Mouse (Mus musculus): Measurements from ENCODE around the gene Ryr2. TPM values are rescaled to one million over a fixed set of nuclear protein-coding genes. Genes with fewer than 3 reads are reported as not detected.

Gene Ryr2
- polyA plus RNA-seq, 1 experiment from 2014 or later = 1.1 TPM

DNA sequence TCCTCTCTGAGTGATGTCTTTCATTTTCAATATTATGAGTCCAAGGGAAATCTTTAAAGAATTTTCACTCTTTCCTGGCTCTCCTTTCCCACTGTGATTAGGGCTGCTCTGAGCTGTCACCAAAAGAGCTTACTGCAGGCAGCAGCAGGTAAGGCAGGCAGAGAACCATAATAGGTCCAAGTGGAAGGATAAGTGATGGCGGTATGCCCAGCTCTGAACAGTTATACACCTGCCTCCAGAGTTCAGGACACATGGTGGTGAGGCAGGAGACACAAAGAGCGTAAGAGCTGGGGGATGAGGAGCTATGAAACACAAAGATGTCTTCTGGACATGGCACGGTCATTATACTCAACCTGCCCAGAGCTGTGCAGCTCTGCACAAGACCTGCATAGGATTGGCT is 215.0 kb downstream of the Ryr2 start:
- no peaks in the 10 kb centered on the region for H3K27me3 ChIP-seq (replicated peaks)
- no peaks in the 10 kb centered on the region for H3K4me1 ChIP-seq
- WGBS = 90% methylated on average over 3 of the region's 3 CpGs
- no peak overlapping the region for H3K4me3 ChIP-seq (replicated peaks)
- no peak overlapping the region for H3K4me2 ChIP-seq
- H3K9ac ChIP-seq = no peak overlapping the region
- no peak overlapping the region for H3K27ac ChIP-seq
- no peak for ATAC-seq (ENCODE audit: insufficient read depth, low FRiP score, low read depth)
- H3K9me3 ChIP-seq = no peaks in the 10 kb centered on the region
- H3K36me3 ChIP-seq = no peaks in the 10 kb centered on the region

GRCm38 (mm10) chr13:11891115-11891514 is 215.6 kb downstream of the Ryr2 start:
- 56% methylated on average over 3 of the region's 3 CpGs for WGBS
- ATAC-seq (ENCODE audit: insufficient read depth, low FRiP score, low read depth) = no peak
- H3K4me3 ChIP-seq (replicated peaks) = no peak overlapping the region

GRCm38 (mm10) chr13:11884175-11884574 is 222.6 kb downstream of the Ryr2 start:
- H3K9me3 ChIP-seq = no peaks in the 10 kb centered on the region
- H3K4me2 ChIP-seq = no peak overlapping the region
- no peaks in the 10 kb centered on the region for H3K36me3 ChIP-seq
- no peaks in the 10 kb centered on the region for H3K27me3 ChIP-seq (replicated peaks)
- no peak for ATAC-seq (ENCODE audit: insufficient read depth, low FRiP score, low read depth)
- 85% methylated on average over 3 of the region's 3 CpGs for WGBS
- H3K4me3 ChIP-seq (replicated peaks) = no peak overlapping the region
- H3K9ac ChIP-seq = no peak overlapping the region
- no peak overlapping the region for H3K27ac ChIP-seq
- H3K4me1 ChIP-seq = no peaks in the 10 kb centered on the region

More at GRCm38 (mm10) chr13:11891115-11891514, 215.6 kb downstream of the Ryr2 start:
- Histone ChIP-seq H3K4me2 (no peak overlapping the region), H3K9ac (no peak overlapping the region), H3K36me3 (no peaks in the 10 kb centered on the region), H3K9me3 (no peaks in the 10 kb centered on the region), H3K4me1 (no peaks in the 10 kb centered on the region), H3K27me3 (replicated peaks) (no peaks in the 10 kb centered on the region), H3K27ac (no peak overlapping the region)

GRCm38 (mm10) chr13:11882359-11882758 is 224.4 kb downstream of the Ryr2 start:
- no peak for ATAC-seq (ENCODE audit: insufficient read depth, low FRiP score, low read depth)
- Histone ChIP-seq H3K4me1 (no peaks in the 10 kb centered on the region), H3K4me3 (replicated peaks) (no peak overlapping the region), H3K9ac (no peak overlapping the region), H3K27ac (no peak overlapping the region), H3K9me3 (no peaks in the 10 kb centered on the region), H3K36me3 (no peaks in the 10 kb centered on the region), H3K4me2 (no peak overlapping the region), H3K27me3 (replicated peaks) (no peaks in the 10 kb centered on the region)
- 90% methylated on average over 4 of the region's 4 CpGs for WGBS

GRCm38 (mm10) chr13:11880503-11881227 is 226.1 kb downstream of the Ryr2 start:
- Histone ChIP-seq H3K9ac (no peak overlapping the region), H3K36me3 (no peaks in the 10 kb centered on the region), H3K27me3 (replicated peaks) (no peaks in the 10 kb centered on the region), H3K4me3 (replicated peaks) (no peak overlapping the region), H3K4me2 (no peak overlapping the region), H3K9me3 (no peaks in the 10 kb centered on the region), H3K27ac (no peak overlapping the region), H3K4me1 (no peaks in the 10 kb centered on the region)
- ATAC-seq (ENCODE audit: insufficient read depth, low FRiP score, low read depth) = no peak
- WGBS = 86% methylated on average over 10 of the region's 10 CpGs

GRCm38 (mm10) chr13:11879037-11879436 is 227.7 kb downstream of the Ryr2 start:
- Histone ChIP-seq H3K27me3 (replicated peaks) (no peaks in the 10 kb centered on the region), H3K4me1 (no peaks in the 10 kb centered on the region), H3K4me2 (no peak overlapping the region), H3K4me3 (replicated peaks) (no peak overlapping the region), H3K27ac (no peak overlapping the region), H3K9me3 (no peaks in the 10 kb centered on the region), H3K9ac (no peak overlapping the region), H3K36me3 (no peaks in the 10 kb centered on the region)
- WGBS = 79% methylated on average over 3 of the region's 3 CpGs
- ATAC-seq (ENCODE audit: insufficient read depth, low FRiP score, low read depth) = no peak

DNA sequence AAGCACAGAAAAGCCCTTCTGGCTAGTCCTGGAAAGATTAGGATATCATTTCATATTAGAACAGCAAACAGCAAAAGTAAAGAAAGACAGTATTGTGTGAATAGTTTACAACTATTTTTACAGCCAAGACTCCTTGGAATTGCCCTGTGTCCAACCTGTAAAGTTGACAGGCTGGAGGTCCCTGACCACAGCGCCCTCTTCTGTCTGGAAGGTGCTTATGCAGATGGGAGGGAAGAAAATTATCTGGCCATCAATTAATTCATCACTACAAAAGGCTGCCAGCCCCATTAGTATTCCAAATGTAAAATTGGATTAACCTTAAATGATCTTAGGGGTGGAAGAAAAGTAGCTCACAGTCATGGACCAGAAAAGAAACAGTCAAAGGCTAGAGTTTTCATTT is 231.9 kb downstream of the Ryr2 start:
- Histone ChIP-seq H3K4me2 (no peak overlapping the region), H3K4me3 (replicated peaks) (no peak overlapping the region), H3K4me1 (no peaks in the 10 kb centered on the region), H3K36me3 (no peaks in the 10 kb centered on the region), H3K27ac (no peak overlapping the region), H3K9ac (no peak overlapping the region), H3K9me3 (no peaks in the 10 kb centered on the region), H3K27me3 (replicated peaks) (no peaks in the 10 kb centered on the region)
- 4% methylated on average over 1 of the region's 1 CpGs for WGBS
- ATAC-seq (ENCODE audit: insufficient read depth, low FRiP score, low read depth) = no peak

DNA sequence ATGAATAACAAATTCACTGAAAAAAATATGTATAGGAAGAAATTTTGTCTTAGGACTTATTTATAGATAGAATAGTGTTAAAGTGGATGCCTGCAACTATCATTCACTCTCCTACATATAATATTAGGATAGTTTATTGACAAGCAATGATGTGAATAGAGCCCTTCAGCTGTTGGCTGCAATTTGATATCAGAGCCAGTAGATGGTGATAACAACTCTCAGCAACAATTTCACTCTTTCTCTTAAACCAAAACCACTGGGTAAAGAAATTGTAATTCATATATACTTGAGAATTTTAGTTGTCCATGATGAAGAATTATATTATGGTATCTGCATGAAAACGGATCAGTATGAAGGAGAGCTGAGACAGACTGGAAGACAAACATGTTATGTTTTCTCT is 236.8 kb downstream of the Ryr2 start:
- H3K36me3 ChIP-seq = no peaks in the 10 kb centered on the region
- no peak overlapping the region for H3K27ac ChIP-seq
- no peak overlapping the region for H3K4me3 ChIP-seq (replicated peaks)
- WGBS = 74% methylated on average over 1 of the region's 1 CpGs
- no peaks in the 10 kb centered on the region for H3K9me3 ChIP-seq
- H3K4me2 ChIP-seq = no peak overlapping the region
- no peak overlapping the region for H3K9ac ChIP-seq
- no peaks in the 10 kb centered on the region for H3K4me1 ChIP-seq
- no peak for ATAC-seq (ENCODE audit: insufficient read depth, low FRiP score, low read depth)
- H3K27me3 ChIP-seq (replicated peaks) = no peaks in the 10 kb centered on the region

DNA sequence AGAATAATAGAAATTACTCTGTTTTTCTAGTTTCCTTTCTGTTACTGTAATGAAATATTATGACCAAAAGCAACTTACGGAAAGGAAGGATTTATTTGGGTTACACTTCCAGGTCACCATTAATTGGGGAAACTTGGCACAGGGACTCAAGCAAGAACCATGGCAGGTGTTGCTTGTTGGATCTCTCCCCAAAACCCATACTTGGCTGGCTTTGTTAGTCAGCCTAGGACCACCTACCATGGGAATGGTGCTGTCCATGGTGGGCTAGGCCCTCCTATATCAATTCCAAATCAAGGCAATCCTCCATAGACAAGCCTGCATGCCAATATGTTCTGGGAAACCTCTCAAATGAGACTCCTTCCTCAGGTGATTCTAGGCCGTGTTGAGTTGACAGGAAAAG is 237.3 kb downstream of the Ryr2 start:
- no peaks in the 10 kb centered on the region for H3K4me1 ChIP-seq
- no peak overlapping the region for H3K4me2 ChIP-seq
- H3K27me3 ChIP-seq (replicated peaks) = no peaks in the 10 kb centered on the region
- ATAC-seq (ENCODE audit: insufficient read depth, low FRiP score, low read depth) = no peak
- H3K27ac ChIP-seq = no peak overlapping the region
- H3K4me3 ChIP-seq (replicated peaks) = no peak overlapping the region
- no peak overlapping the region for H3K9ac ChIP-seq
- 67% methylated on average over 2 of the region's 2 CpGs for WGBS
- no peaks in the 10 kb centered on the region for H3K9me3 ChIP-seq
- H3K36me3 ChIP-seq = no peaks in the 10 kb centered on the region

DNA sequence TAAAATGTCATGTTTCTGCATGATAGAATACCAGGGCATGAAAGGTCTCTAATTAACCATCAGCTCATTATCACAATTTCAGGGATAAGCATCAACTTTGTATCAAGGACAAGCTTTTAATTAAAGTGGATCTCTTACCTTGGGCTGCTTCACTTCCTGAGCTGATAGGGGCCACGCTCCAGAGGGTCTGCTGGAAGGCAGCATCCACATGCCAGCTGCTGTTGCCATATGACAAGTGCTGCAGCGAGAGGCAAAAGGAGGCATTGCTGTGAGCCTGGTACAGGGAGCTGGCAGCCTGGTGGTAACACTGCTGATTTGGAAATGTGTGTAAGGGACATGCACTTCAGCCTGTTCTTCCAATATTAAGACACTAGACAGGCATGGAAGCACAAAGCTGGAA is 237.8 kb downstream of the Ryr2 start:
- H3K4me3 ChIP-seq (replicated peaks) = no peak overlapping the region
- no peak overlapping the region for H3K27ac ChIP-seq
- H3K4me2 ChIP-seq = no peak overlapping the region
- H3K9me3 ChIP-seq = no peaks in the 10 kb centered on the region
- no peaks in the 10 kb centered on the region for H3K4me1 ChIP-seq
- no peak for ATAC-seq (ENCODE audit: insufficient read depth, low FRiP score, low read depth)
- no peaks in the 10 kb centered on the region for H3K27me3 ChIP-seq (replicated peaks)
- H3K9ac ChIP-seq = no peak overlapping the region
- WGBS = 74% methylated on average over 2 of the region's 2 CpGs
- H3K36me3 ChIP-seq = no peaks in the 10 kb centered on the region

DNA sequence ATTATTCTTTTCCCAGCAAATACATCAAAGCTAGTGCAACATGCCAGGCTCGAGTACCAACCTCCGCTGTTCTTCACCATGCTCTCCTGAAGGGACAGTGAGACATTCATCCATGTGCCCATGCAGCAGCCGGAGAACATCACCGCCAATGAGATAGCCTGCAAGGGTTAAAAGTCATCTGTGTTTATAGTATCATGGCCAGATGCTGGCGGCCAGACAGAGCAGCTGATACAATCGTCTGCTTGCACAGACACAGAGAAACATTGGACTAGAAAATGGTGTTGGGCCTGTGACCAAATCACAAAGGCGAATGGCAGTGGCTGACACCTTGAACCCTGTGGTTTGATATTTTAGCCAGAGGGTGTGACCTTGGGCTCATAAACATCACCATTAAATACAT is 238.7 kb downstream of the Ryr2 start:
- no peak overlapping the region for H3K4me3 ChIP-seq (replicated peaks)
- H3K27me3 ChIP-seq (replicated peaks) = no peaks in the 10 kb centered on the region
- no peak for ATAC-seq (ENCODE audit: insufficient read depth, low FRiP score, low read depth)
- H3K4me1 ChIP-seq = no peaks in the 10 kb centered on the region
- 48% methylated on average over 7 of the region's 7 CpGs for WGBS
- no peaks in the 10 kb centered on the region for H3K9me3 ChIP-seq
- no peak overlapping the region for H3K9ac ChIP-seq
- no peak overlapping the region for H3K4me2 ChIP-seq
- no peak overlapping the region for H3K27ac ChIP-seq
- H3K36me3 ChIP-seq = no peaks in the 10 kb centered on the region

GRCm38 (mm10) chr13:11865261-11865660 is 241.5 kb downstream of the Ryr2 start:
- Histone ChIP-seq H3K4me1 (no peaks in the 10 kb centered on the region), H3K27me3 (replicated peaks) (no peaks in the 10 kb centered on the region), H3K4me3 (replicated peaks) (no peak overlapping the region), H3K9ac (no peak overlapping the region), H3K4me2 (no peak overlapping the region), H3K36me3 (no peaks in the 10 kb centered on the region), H3K9me3 (no peaks in the 10 kb centered on the region), H3K27ac (no peak overlapping the region)
- no peak for ATAC-seq (ENCODE audit: insufficient read depth, low FRiP score, low read depth)
- WGBS = 67% methylated on average over 3 of the region's 3 CpGs

DNA sequence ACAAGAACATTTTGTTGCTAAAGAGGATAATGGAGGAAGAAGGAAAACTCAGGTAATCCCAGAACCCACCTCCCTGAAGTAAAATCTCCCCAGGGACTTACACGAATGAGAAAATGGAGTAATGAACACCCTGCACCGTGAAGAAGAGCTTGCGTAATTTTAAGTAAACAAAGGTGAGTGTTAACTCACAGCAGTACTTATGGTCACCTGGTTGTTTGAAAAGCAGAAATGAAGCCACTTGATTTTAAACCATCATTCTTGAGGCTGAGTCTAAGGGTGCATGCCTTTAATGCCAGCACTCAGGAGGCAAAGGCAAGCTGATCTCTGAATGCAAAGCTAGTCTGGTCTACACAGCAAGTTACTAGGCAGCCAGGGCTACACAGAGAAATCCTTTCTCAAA is 255.1 kb downstream of the Ryr2 start:
- no peak for ATAC-seq (ENCODE audit: insufficient read depth, low FRiP score, low read depth)
- H3K4me3 ChIP-seq (replicated peaks) = no peak overlapping the region
- WGBS = 53% methylated on average over 3 of the region's 3 CpGs

More for the DNA sequence above, 255.1 kb downstream of the Ryr2 start:
- no peak overlapping the region for H3K27ac ChIP-seq
- H3K9me3 ChIP-seq = no peaks in the 10 kb centered on the region
- H3K4me1 ChIP-seq = no peaks in the 10 kb centered on the region
- H3K9ac ChIP-seq = no peak overlapping the region
- no peaks in the 10 kb centered on the region for H3K27me3 ChIP-seq (replicated peaks)
- no peaks in the 10 kb centered on the region for H3K36me3 ChIP-seq
- H3K4me2 ChIP-seq = no peak overlapping the region

Data from stomach, embryonic 15.5 days (tissue).